Mouse (Mus musculus) heart, embryonic 11.5 days (tissue): ENCODE measurements at regions not wholly inside any gene's neighbourhood (a gene's known extent, or its start where the extent isn't known, plus 50 kb on each side); places are given as distances from the start of the nearest gene placed in this dataset.

Experiments used
- ATAC-seq: fragments of 200-750 bp; cut with Nextera tagmentation; replicated peaks from 2 replicates; pipeline ENCODE4 v1.8.0; 2017; ENCODE audit warnings: moderate library complexity; ENCODE audit not compliant: insufficient number of reproducible peaks, low FRiP score, low TSS enrichment
- H3K27ac ChIP-seq: fragments of 300-500 bp; sonication (generic); 2 replicates; pipeline ENCODE4 v1.5.1; 2014; ENCODE audit warnings: mild to moderate bottlenecking, low read depth, low read length
- H3K27me3 ChIP-seq: fragments of 300-500 bp; sonication (generic); 2 replicates; pipeline ENCODE4 v1.6.1; 2014; ENCODE audit warnings: mild to moderate bottlenecking, low read length, mixed read lengths; ENCODE audit not compliant: control insufficient read depth, insufficient read depth
- H3K36me3 ChIP-seq: fragments of 300-500 bp; sonication (generic); 2 replicates; pipeline ENCODE4 v1.6.1; 2014; ENCODE audit warnings: mild to moderate bottlenecking, low read length, moderate library complexity, mixed read lengths; ENCODE audit not compliant: control insufficient read depth, insufficient read depth
- H3K4me1 ChIP-seq: fragments of 300-500 bp; sonication (generic); 2 replicates; pipeline ENCODE4 v1.6.1; 2014; ENCODE audit warnings: low read length; ENCODE audit not compliant: control insufficient read depth, insufficient read depth
- H3K4me2 ChIP-seq: fragments of 300-500 bp; sonication (generic); 2 replicates; pipeline ENCODE4 v1.6.1; 2014; ENCODE audit warnings: mild to moderate bottlenecking, moderate library complexity
- H3K4me3 ChIP-seq: fragments of 300-500 bp; sonication (generic); 2 replicates; pipeline ENCODE4 v1.5.1; 2014; ENCODE audit warnings: low read depth, low read length
- H3K9ac ChIP-seq: fragments of 300-500 bp; sonication (generic); 2 replicates; pipeline ENCODE4 v1.6.1; 2014; ENCODE audit warnings: mild to moderate bottlenecking, low read depth, low read length, moderate library complexity
- H3K9me3 ChIP-seq: fragments of 300-500 bp; sonication (generic); replicated peaks from 2 replicates; pipeline ENCODE4 v1.6.1; 2016; ENCODE audit warnings: low read length; ENCODE audit not compliant: control insufficient read depth
- WGBS: fragments of 180-500 bp; shearing (Covaris S2); extraction: QIAGEN DNeasy Blood & Tissue Kit; methylation state at CpG from one replicate; pipeline ENCODE4 v1.1.7; 2014; ENCODE audit not compliant: insufficient replicate concordance; 5-methylcytosine and 5-hydroxymethylcytosine counted together

DNA sequence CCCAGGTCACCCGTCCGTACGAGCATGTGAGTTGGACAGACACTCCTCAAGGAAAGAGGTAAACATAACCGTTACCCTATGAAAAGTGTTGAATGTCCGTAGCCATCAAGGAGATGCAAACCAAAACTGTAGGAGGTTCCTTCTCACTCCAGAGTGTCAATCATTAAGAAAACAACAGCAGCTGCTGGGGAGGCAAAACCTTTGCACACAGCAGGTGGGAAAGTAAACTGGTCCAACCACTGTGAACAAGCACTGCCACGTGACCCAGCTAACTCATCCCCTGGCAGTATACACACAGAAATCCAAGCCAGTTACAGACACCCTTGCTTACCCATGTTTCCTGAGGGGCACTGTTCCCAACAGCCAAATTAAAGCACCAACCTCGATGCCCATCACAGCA lies 54.7 kb upstream of the Irx5 start:
- no peak for ATAC-seq
- H3K4me3 ChIP-seq = no peak overlapping the region
- H3K9me3 ChIP-seq = 0 out of 2 replicates have a peak, but pooled peaks cover 3% of the 10 kb centered on the region
- peaks cover 3% of the 10 kb centered on the region; the same call in 1 of the 2 replicates for H3K27me3 ChIP-seq
- H3K4me1 ChIP-seq = no peaks in the 10 kb centered on the region
- no peak overlapping the region for H3K4me2 ChIP-seq
- H3K36me3 ChIP-seq = no peaks in the 10 kb centered on the region
- no peak overlapping the region for H3K27ac ChIP-seq
- no peak overlapping the region for H3K9ac ChIP-seq
- WGBS = 67% methylated on average over 7 of the region's 7 CpGs

DNA sequence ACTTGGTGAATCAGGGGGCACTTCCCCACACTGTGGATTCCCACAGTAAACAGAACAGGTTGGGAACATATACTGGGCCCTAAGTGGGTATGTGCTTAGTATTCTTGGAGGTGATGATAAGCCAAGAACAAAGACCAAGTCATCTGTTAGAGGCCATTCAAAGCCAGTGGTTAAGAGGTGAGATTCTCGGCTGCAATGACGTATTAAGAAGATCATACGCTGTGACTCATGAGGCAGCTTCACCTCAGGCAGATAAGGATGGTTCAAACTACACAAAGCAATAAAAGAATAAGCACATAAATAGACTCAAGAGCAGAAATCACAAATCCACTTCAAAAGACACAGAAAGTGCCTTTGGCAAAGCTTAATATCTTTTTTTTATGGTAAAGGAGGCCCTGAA lies 56.4 kb upstream of the Irx5 start:
- Histone ChIP-seq H3K27me3 (peaks cover 3% of the 10 kb centered on the region; the same call in 1 of the 2 replicates), H3K4me2 (no peak overlapping the region), H3K36me3 (no peaks in the 10 kb centered on the region), H3K9ac (no peak overlapping the region), H3K4me1 (no peaks in the 10 kb centered on the region), H3K9me3 (0 out of 2 replicates have a peak, but pooled peaks cover 3% of the 10 kb centered on the region), H3K27ac (no peak overlapping the region), H3K4me3 (no peak overlapping the region)
- ATAC-seq = no peak
- WGBS = 79% methylated on average over 3 of the region's 3 CpGs

- H3K27me3 ChIP-seq = peaks cover 6% of the 10 kb centered on the region; the same call in 1 of the 2 replicates
- no peak for ATAC-seq
- H3K27ac ChIP-seq = no peak overlapping the region
- H3K9ac ChIP-seq = no peak overlapping the region
- no peak overlapping the region for H3K4me3 ChIP-seq
- no peaks in the 10 kb centered on the region for H3K4me1 ChIP-seq
- H3K36me3 ChIP-seq = no peaks in the 10 kb centered on the region
- no peaks in the 10 kb centered on the region for H3K9me3 ChIP-seq
- no peak overlapping the region for H3K4me2 ChIP-seq
- 66% methylated on average over 26 of the region's 26 CpGs for WGBS
Observed at GRCm38 (mm10) chr8:92286841-92287811, 70.3 kb upstream of the Irx5 start.

DNA sequence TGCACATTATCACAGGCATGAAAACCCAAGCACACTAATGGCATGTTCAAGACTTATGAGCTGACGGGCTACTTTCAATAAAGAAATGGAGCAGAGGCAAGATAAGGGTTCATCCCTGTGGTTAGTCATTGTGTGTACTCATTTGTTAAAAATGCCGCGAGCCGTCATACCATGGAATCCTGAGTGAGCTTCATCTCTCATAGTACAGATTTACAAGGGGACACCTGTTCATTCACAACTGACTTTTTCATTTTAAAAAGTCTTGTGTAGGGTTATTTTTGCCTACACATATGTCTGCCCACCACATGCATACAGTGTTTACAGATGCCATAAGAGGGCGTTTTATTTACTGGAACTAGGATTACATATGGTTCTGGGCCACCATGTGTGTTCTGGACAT lies 81.7 kb upstream of the Irx5 start:
- no peaks in the 10 kb centered on the region for H3K4me1 ChIP-seq
- H3K27me3 ChIP-seq = no peaks in the 10 kb centered on the region
- H3K4me3 ChIP-seq = no peak overlapping the region
- H3K36me3 ChIP-seq = no peaks in the 10 kb centered on the region
- no peaks in the 10 kb centered on the region for H3K9me3 ChIP-seq
- 78% methylated on average over 5 of the region's 5 CpGs for whole genome bisulfite sequencing
- no peak overlapping the region for H3K27ac ChIP-seq
- no peak overlapping the region for H3K9ac ChIP-seq
- H3K4me2 ChIP-seq = no peak overlapping the region
- no peak for ATAC-seq

- Histone ChIP-seq H3K4me2 (no peak overlapping the region), H3K9ac (no peak overlapping the region), H3K27ac (no peak overlapping the region), H3K27me3 (no peaks in the 10 kb centered on the region), H3K9me3 (no peaks in the 10 kb centered on the region), H3K36me3 (no peaks in the 10 kb centered on the region), H3K4me1 (no peaks in the 10 kb centered on the region), H3K4me3 (no peak overlapping the region)
- no peak for ATAC-seq
- WGBS = 83% methylated on average over 1 of the region's 1 CpGs
Observed at GRCm38 (mm10) chr8:92272726-92273125, 84.7 kb upstream of the Irx5 start.

DNA sequence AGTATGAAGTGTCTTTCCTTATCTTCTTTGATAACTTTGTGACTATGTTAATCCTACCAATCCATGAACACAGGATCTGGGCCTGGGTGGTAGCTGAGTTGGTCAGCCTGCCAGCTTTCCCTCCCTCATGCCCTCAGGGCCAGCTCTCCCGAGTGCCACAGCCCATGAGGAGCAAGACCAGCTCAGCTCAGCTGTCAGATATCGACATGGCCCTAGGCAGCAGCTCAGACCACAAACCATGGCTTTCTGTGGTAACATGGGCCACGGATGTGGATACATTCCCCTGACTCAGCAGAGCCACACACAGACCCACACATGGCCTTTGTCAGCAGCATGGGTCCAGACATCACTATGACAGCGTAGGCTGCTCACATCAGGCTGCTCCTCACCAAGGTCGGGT lies 85.4 kb upstream of the Irx5 start:
- H3K36me3 ChIP-seq = no peaks in the 10 kb centered on the region
- no peak overlapping the region for H3K4me2 ChIP-seq
- no peak overlapping the region for H3K9ac ChIP-seq
- no peaks in the 10 kb centered on the region for H3K4me1 ChIP-seq
- no peaks in the 10 kb centered on the region for H3K27me3 ChIP-seq
- H3K9me3 ChIP-seq = no peaks in the 10 kb centered on the region
- 75% methylated on average over 5 of the region's 5 CpGs for WGBS
- no peak overlapping the region for H3K4me3 ChIP-seq
- H3K27ac ChIP-seq = no peak overlapping the region
- no peak for ATAC-seq

DNA sequence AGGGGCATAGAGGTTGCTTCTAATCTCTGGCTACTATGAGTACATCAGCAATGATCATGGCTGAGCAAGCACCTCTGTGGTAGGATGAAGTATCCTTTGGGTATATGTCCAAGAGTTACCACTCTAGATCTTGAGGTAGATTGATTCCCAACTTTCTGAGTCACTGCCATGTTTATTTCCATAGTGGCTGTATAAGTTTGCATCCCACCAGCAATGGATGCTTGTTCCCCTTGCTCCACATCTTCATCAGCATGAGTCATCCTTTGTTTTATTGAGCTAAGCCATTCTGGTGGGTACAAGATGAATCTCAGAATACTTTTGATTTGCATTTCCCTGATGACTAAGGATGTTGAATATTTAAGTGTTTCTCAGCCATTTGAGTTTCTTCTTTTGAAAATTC lies 86.8 kb upstream of the Irx5 start:
- no peaks in the 10 kb centered on the region for H3K27me3 ChIP-seq
- no peak overlapping the region for H3K4me3 ChIP-seq
- H3K27ac ChIP-seq = no peak overlapping the region
- H3K4me2 ChIP-seq = no peak overlapping the region
- peaks cover 3% of the 10 kb centered on the region; the same call in 1 of the 2 replicates for H3K4me1 ChIP-seq
- no peak for ATAC-seq
- H3K9me3 ChIP-seq = no peaks in the 10 kb centered on the region
- no peak overlapping the region for H3K9ac ChIP-seq
- H3K36me3 ChIP-seq = no peaks in the 10 kb centered on the region

DNA sequence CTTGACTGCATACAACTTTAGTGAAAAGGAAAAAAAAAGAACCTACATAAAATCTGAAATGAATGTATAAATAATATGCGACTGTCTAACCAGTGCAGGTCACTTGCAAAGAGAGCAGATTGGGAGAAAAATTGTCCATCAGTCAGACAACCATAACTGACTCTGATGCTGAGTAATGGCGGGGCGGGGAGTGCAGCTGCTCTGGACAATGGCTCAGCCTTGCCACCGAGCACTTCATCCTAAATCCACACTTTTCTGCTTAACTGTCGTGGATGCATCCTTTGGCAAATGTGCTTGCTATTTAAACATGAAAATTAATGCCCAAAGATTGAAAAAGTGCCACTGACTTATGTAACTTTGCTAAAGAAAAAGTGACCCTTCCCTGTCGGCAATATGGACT lies 90.0 kb upstream of the Irx5 start:
- no peaks in the 10 kb centered on the region for H3K36me3 ChIP-seq
- 77% methylated on average over 6 of the region's 6 CpGs for WGBS
- no peak for ATAC-seq
- no peak overlapping the region for H3K4me2 ChIP-seq
- no peaks in the 10 kb centered on the region for H3K27me3 ChIP-seq
- H3K27ac ChIP-seq = no peak overlapping the region
- H3K4me3 ChIP-seq = no peak overlapping the region
- no peak overlapping the region for H3K9ac ChIP-seq
- peaks cover 3% of the 10 kb centered on the region; the same call in 1 of the 2 replicates for H3K4me1 ChIP-seq
- H3K9me3 ChIP-seq = no peaks in the 10 kb centered on the region

DNA sequence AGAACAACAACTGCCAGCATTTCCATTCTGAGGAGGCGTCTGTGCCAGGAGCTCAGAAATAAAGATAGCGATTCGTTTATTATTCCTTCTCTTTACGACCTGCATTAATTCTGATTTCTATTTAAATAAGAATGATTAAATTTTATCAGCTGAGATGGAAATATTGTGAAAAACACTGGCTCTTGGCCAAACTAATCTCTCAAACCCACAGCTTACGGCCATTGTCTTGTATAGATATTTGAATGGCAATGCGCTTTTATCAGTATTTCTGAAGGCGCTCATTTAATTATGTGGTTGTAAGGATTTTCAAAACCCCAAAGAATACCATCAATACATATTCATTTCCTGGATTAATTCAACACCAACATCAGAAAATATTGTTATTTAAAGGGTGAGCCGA lies 97.4 kb upstream of the Irx5 start:
- no peak overlapping the region for H3K4me2 ChIP-seq
- H3K4me1 ChIP-seq = no peaks in the 10 kb centered on the region
- no peak overlapping the region for H3K4me3 ChIP-seq
- H3K27ac ChIP-seq = no peak overlapping the region
- no peak overlapping the region for H3K9ac ChIP-seq
- H3K36me3 ChIP-seq = no peaks in the 10 kb centered on the region
- 84% methylated on average over 8 of the region's 8 CpGs for WGBS
- no peaks in the 10 kb centered on the region for H3K27me3 ChIP-seq
- no peaks in the 10 kb centered on the region for H3K9me3 ChIP-seq
- no peak for ATAC-seq
